Mouse (Mus musculus): ENCODE measurements around the gene Ankrd35. TPM values are rescaled to one million over a fixed set of nuclear protein-coding genes. Genes with fewer than 3 reads are reported as not detected.
"Not testable (repeated sequence)": the region's sequence is repeated elsewhere in the genome, so short reads cannot be mapped to it uniquely, and the experiment has no call there.

The Ankrd35 gene
- total RNA-seq, 2 experiments from 2014 or later, result 0.60 to 0.95 TPM

- intact Hi-C loops (cut with DNase I), result loop anchor here (5.0 kb wide), 1 partner anchor 75 kb away; no protein-coding TSS in a partner anchor
- no peak for DNase-seq (ENCODE audit: low spot score)
These were observed 67.2 kb downstream of the Ankrd35 start for GRCm38 (mm10) chr3:96737013-96737740.

DNA sequence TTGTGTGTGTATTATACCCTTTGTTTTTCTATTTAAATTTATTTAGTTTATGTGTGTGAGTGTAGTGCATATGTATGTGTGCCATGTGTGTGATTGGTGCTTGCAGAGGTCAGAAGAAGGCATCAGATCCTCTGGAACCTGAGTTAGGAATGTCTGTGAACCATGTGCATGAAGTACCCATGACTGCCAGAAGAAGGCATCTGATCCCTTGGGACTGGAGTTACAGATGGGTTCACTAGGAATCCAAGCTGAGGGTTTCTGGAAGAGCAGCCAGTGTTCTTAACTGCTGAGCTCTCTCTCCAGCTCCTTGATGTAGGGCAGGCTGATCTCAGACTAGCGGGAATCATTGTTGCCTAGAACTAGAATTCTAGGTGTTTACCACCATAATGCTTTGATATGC lies 68.1 kb downstream of the Ankrd35 start:
- DNase-seq (ENCODE audit: low spot score), result no peak
- intact Hi-C loops (cut with DNase I), result loop anchor here (5.0 kb wide), 1 partner anchor 74 kb away; no protein-coding TSS in a partner anchor

- DNase-seq (ENCODE audit: low spot score); intact Hi-C loops (cut with DNase I): not testable (repeated sequence)
These were observed 70.3 kb downstream of the Ankrd35 start for GRCm38 (mm10) chr3:96740279-96740678.

Other genes starting within 250 kb of the Ankrd35 start
- gene BC107364, start 217.8 kb upstream of the Ankrd35 start, total RNA-seq (2021), result not detected
- 100 to 1,000 TPM; 266 to 290 TPM for gene Hfe2, start 145.0 kb upstream of the Ankrd35 start, total RNA-seq (2021)
- 100 to 1,000 TPM; 341 to 607 TPM for gene Txnip, start 112.2 kb upstream of the Ankrd35 start, total RNA-seq (2021)
- gene Gm16253, start 93.1 kb upstream of the Ankrd35 start, total RNA-seq (2021), result 1 to 10 TPM; 1.1 to 2.1 TPM
- 10 to 100 TPM; 25.2 to 25.9 TPM for gene Polr3gl, start 76.0 kb upstream of the Ankrd35 start, total RNA-seq (2021)
- gene Ankrd34a, start 73.5 kb upstream of the Ankrd35 start, total RNA-seq (2021), result 1 to 10 TPM; 1.9 to 2.4 TPM
- gene Lix1l, start 69.0 kb upstream of the Ankrd35 start, total RNA-seq (2021), result 10 to 100 TPM; 25.4 to 27.2 TPM
- 10 to 100 TPM; 27.9 to 34.1 TPM for gene Rbm8a, start 40.2 kb upstream of the Ankrd35 start, total RNA-seq (2021)
- 10 to 100 TPM; 30.2 to 32.6 TPM for gene Pex11b, start 34.8 kb upstream of the Ankrd35 start, total RNA-seq (2021)
- under 1 TPM; 0.14 to 0.16 TPM for gene Gm42957, start 34.7 kb upstream of the Ankrd35 start, total RNA-seq (2021)
- gene Itga10, start 24.5 kb upstream of the Ankrd35 start, total RNA-seq (2021), result 1 to 10 TPM in 1 of 2 experiments, under 1 TPM in 1; 0.84 to 1.0 TPM
- gene Pias3, start 26.3 kb downstream of the Ankrd35 start, total RNA-seq (2021), result 10 to 100 TPM; 14.0 to 17.5 TPM
- gene Nudt17, start 38.4 kb downstream of the Ankrd35 start, total RNA-seq (2021), result 1 to 10 TPM; 2.3 to 3.2 TPM
- gene Polr3c, start 57.5 kb downstream of the Ankrd35 start, total RNA-seq (2021), result 10 to 100 TPM; 23.1 to 25.2 TPM
- 10 to 100 TPM; 22.8 to 23.3 TPM for gene Rnf115, start 57.5 kb downstream of the Ankrd35 start, total RNA-seq (2021)
- gene Pdzk1, start 159.2 kb downstream of the Ankrd35 start, total RNA-seq (2021), result not detected
- gene Cd160, start 159.2 kb downstream of the Ankrd35 start, total RNA-seq (2021), result not detected
- 10 to 100 TPM; 14.4 to 15.3 TPM for gene Gja5, start 234.6 kb downstream of the Ankrd35 start, total RNA-seq (2021)
- 10 to 100 TPM; 19.9 to 21.5 TPM for gene Gpr89, start 235.2 kb downstream of the Ankrd35 start, total RNA-seq (2021)